Mouse (Mus musculus) granulocyte monocyte progenitor cell, adult 5-6 weeks (primary cell): ENCODE measurements around the gene Nhlrc2. TPM values are rescaled to one million over a fixed set of nuclear protein-coding genes. Genes with fewer than 3 reads are reported as not detected.
"Not testable (repeated sequence)": the region's sequence is repeated elsewhere in the genome, so short reads cannot be mapped to it uniquely, and the experiment has no call there.

Experiments
- ATAC-seq: replicated peaks from 2 replicates; pipeline ENCODE4 v1.8.0; 2016; ENCODE audit warnings: mild to moderate bottlenecking, moderate TSS enrichment, inconsistent platforms; ENCODE audit not compliant: poor library complexity, severe bottlenecking
- total RNA-seq, 2 experiments: library from RNA; stranded (forward) in 1 of 2; stranded (reverse) in 1 of 2; fragments of 200-712, 200-1000 nt in 1 of 2; fragments of >200 nt in 1 of 2; fragmentation: Nextera tagmentation in 1 of 2; gene quantifications; 2 replicates each; pipeline ENCODE4 v1.2.3; 2014 to 2017

Nhlrc2 gene
- total RNA-seq (2014; fragmentation: Nextera tagmentation) (10.3 and 11.9 TPM in 2 replicates), total RNA-seq (2017) (13.2 and 15.3 TPM in 2 replicates)

GRCm38 (mm10) chr19:56548230-56549032 lies at the start of gene Nhlrc2:
TSS of gene Nhlrc2 (plus strand) at chr19:56548261.
- ATAC-seq: peak; percentile 91

DNA sequence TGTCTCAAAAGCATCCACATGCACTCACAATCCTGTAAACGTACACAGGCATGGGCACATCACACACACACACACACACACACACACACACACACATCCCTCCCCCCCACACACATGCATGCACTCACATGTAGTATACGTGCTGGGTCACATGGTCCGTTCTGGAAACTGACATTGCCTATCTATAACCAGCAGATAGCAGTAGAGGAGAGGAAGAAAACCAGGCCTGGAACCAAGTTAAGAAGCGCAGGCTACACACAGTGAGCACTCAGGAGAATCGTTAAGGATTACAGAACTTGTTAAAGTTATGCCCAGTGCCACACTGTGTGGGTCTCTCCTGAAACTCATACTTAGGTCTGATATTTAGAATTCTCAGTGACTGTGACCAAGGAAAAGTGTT lies 45.0 kb upstream of the Nhlrc2 start:
- not testable (repeated sequence) for ATAC-seq

DNA sequence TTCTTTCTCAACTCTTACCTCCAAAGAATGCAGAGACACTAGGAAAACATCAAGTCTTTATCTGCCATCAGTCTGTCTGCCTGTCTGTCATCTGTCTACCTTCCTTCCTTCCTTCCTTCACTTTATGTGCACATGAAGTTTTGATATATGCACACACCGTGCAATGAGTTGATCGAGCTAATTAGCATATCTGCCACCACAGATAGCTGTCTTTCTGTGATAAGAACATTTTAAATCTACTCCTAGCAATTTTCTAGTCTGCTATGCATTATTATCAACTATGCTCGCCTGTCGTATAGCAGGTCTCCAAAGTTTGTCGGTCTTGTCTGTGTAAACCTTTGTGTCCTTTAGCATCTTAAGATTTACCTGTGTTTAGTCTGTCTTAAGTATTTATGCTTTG lies 44.5 kb upstream of the Nhlrc2 start:
- ATAC-seq: not testable (repeated sequence)

DNA sequence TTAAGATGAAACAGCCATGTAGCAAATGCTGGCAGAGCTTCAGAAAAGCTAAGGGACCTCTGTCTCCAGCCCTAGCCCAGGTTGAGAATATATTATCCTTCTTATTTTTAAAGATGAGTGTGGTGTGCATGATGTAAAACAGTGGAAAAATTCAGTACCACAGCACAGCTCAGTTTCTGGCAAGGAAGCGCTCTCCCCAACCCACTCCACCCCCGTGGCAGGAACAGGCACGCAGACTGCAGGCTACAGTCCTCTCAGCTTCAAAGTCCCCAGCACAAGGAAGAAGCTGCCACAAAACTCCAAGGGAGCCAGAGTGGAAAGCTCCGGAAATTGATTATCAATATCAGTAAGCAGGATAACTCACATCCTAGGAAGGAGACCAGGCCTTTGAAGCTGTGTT lies 36.9 kb upstream of the Nhlrc2 start:
- not testable (repeated sequence) for ATAC-seq

DNA sequence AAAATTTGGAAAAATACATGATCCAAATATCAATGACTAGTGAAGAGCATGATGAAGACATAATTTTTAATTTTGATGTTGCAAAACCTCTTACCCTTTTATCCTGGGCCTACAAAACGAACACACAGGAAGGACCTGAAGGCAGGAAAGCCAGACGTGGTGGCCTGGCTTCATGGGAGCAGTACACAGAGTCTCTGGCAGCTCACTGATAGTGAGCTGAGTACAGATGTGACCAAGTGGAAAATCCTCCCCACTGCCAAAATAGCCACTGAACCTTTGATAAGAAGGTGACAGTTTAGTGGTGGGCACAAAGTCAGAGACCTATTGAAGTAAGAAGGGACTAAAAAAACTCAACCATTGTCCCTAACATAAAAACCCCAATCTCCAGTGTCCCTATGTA lies 34.5 kb upstream of the Nhlrc2 start:
- not testable (repeated sequence) for ATAC-seq

DNA sequence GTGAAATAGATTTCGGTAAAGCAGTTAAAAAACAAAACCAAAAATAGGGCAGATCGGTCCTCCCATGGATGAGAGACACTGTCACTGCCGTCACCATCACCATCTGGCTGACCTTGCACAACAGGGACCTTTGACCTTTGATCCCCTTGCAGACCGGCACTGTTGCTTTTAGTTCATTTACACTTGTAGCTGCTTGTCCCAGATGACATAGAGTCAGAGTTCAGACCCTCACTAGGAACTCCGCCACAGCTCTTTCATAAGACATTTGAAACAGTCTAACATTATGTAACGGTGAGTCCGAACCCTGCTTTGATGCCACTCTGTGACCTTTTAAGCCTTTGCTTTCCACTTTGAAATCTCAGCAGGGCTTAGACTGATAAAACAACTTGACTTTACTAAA lies 28.7 kb upstream of the Nhlrc2 start:
- not testable (repeated sequence) for ATAC-seq

DNA sequence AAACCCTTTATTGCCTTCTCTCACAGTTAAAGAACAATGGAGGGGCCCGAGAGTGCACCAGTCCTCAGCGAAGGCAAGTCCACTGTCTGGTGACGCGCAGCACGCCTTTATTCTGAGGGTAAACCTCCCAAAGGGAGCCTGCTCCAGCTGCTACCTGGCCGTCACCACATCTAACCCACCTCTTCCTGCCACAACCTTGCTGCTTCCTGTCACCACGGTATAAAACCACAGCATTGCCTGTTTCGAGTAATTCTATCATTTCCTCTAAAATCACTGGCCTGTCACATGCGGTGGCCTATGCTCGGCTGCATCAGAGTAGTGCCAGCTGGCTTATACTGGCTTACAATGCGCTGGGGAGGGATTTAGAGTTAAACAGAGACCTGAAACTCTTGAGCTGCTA lies 17.5 kb upstream of the Nhlrc2 start:
- peak; percentile 83 for ATAC-seq

DNA sequence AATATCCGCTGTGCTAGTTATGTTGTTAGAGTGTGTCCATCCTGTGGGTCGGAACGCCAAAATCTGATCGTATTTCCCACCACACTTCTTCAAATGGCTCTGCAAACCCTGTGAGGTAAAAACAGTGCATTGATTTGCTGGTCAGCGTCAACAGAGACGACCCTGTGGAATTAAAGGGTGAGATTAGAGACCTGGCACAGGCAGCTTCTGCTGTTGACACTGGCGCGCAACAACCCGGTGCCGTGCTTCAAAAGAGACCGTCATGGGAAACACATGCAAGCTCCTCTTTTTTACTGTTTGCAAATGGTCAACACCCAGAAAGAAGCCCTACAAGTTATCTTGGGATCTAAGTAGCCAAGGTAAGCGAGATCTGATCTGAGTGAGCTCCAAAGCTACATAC lies 16.8 kb upstream of the Nhlrc2 start:
- ATAC-seq: no peak

DNA sequence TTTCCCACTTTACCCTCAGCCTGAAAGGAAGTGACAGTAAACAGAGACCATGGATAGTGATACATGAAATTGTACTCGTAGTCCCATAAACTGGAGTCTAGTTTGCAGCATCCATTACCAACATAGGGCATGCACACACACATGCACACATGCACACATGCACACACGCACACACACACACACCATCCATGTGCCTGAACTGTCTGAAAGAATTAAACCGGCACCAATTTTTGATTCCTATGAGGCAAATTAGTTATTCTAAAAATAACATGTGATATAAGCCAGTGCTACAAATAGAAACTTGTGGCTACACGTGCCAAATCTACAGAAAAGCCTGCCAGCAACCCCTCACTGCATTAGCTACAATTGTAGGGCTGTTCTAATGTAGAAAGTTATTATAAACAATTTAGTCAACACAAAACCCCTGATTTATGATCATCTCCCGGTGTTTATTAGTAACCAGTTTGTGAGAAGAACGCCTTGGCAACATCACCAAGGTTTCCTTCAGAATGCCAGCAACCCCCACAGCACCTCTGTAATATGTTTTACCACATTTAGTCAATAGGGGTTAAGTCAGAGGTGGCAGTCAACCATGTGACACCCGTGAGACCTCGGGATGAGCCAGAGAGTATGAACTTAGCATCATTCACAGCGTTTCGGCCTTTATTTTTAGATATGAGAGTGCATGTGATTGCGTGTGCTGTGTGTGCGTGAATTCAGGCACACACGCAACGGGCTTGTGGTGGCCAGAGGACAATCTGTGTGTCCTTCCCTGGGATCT lies 14.6 kb upstream of the Nhlrc2 start:
- no peak for ATAC-seq

- no peak for ATAC-seq
These were observed 13.7 kb upstream of the Nhlrc2 start for GRCm38 (mm10) chr19:56534337-56534736.

GRCm38 (mm10) chr19:56535064-56535463 lies 13.0 kb upstream of the Nhlrc2 start:
- ATAC-seq: peak; percentile 81

DNA sequence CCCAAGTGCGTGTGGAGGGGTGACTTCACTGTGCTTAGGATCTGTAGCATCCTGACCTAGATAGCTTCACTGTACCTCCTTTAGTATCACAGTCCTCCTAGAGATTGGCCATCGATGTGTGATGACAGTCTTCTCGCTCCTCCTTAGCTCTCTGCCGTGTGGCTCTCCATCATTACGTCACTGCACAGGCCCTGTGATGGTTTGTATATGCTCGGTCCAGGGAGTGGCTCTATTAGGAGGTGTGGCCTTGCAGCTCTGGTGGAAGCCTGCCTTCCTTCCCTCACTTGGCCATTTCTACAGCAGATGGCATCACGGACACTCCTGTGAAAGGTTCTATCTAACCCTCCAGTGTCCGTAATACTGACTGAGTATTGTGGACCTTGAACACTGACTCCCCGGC lies 12.3 kb upstream of the Nhlrc2 start:
- peak; percentile 33; the same call in 1 of the 2 replicates for ATAC-seq

DNA sequence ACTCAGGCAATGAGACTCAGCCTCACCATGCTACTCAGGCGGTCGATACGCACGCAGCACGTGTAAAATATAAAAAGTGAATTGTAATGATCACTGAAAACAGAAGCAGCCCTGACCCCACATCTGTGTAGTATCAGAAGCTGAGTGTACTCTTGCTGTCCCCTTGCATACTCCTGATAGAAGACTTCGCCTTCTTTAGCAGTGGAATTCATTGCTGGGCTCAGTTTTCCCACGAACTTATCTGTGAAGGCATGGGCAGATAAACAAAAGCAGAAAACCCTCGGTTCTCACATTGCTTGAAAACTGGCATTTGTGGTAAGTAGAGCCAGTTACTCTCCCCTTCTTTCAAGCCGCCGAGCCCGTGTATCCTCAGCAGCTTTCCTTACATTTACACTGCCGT lies 4.7 kb upstream of the Nhlrc2 start:
- no peak for ATAC-seq

- ATAC-seq: no peak
These were observed 3.2 kb upstream of the Nhlrc2 start for GRCm38 (mm10) chr19:56544681-56545388.

GRCm38 (mm10) chr19:56546031-56546430 lies 2.0 kb upstream of the Nhlrc2 start:
- ATAC-seq: no peak

DNA sequence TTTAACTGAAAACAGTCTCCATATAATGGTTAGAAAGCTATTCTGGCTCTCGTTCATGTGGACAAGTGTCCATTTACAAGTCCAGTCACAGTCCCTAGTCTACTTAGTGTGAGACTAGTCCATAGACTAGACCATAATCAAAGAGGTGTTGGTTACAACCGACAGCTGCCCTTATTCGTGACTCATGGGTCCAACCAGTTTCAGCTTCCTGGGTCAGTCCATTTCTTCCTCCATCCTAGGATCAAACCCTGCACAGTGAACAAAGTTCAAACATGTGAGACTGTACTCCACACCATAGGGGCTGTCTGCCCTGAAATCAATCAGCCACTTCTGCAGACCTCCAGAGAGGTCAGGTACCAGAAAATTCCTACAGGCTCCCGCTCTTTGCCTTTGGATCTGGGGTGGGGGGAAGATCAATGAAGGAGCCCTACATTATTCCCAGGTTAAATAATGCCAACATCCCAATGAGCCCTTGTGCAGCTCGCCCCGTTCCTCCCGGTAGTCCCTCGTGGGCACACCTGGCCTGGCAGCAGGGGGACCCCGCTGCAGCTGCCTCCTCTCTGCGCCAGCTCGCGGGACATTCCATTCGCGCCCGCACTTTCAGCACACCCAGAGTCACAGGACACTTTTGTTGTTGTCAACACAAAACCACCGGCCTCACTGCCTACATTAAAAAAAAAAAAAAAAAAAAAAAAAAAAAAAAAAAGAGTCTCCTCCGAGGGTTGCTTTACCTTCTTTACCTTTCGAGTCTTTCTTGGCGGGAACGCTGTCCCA lies 418 bp upstream of the Nhlrc2 start, which contains the start of gene Dclre1a:
TSS of gene Dclre1a (minus strand) at position 767 of the 774 bp plus-strand sequence.
- peak; percentile 51 for ATAC-seq

- ATAC-seq: no peak
These were observed 1.1 kb downstream of the Nhlrc2 start for GRCm38 (mm10) chr19:56549033-56549680.

GRCm38 (mm10) chr19:56553177-56553576 lies 5.1 kb downstream of the Nhlrc2 start:
- no peak for ATAC-seq

GRCm38 (mm10) chr19:56555972-56556371 lies 7.9 kb downstream of the Nhlrc2 start:
- peak; percentile 99 for ATAC-seq
